Mouse (Mus musculus) embryonic facial prominence, embryonic 10.5 days (tissue): ENCODE measurements around the gene Lhpp. TPM values are rescaled to one million over a fixed set of nuclear protein-coding genes. Genes with fewer than 3 reads are reported as not detected.

Experiments
- DNase-seq: peaks from one replicate; pipeline ENCODE4 v3.0.0-alpha.2; 2017; ENCODE audit warnings: low spot score
- H3K27ac ChIP-seq: fragments of 300-500 bp; sonication (generic); replicated peaks from 2 replicates; pipeline ENCODE4 v1.5.1; 2016; ENCODE audit warnings: mild to moderate bottlenecking
- H3K27me3 ChIP-seq: fragments of 300-500 bp; sonication (generic); replicated peaks from 2 replicates; pipeline ENCODE4 v1.6.1; 2016; ENCODE audit warnings: low read depth, mild to moderate bottlenecking; ENCODE audit not compliant: poor library complexity, severe bottlenecking
- H3K36me3 ChIP-seq: fragments of 300-500 bp; sonication (generic); replicated peaks from 2 replicates; pipeline ENCODE4 v1.6.1; 2016; ENCODE audit warnings: mild to moderate bottlenecking, moderate library complexity
- H3K4me1 ChIP-seq: fragments of 300-500 bp; sonication (generic); 2 replicates; pipeline ENCODE4 v1.6.1; 2016
- H3K4me3 ChIP-seq: fragments of 300-500 bp; sonication (generic); 2 replicates; pipeline ENCODE4 v1.5.1; 2016; ENCODE audit warnings: mild to moderate bottlenecking, moderate library complexity
- H3K9me3 ChIP-seq: fragments of 300-500 bp; sonication (generic); 2 replicates; pipeline ENCODE4 v1.6.1; 2016; ENCODE audit warnings: mild to moderate bottlenecking
- WGBS: fragments of 180-500 bp; shearing (Covaris S2); methylation state at CpG from one replicate; pipeline ENCODE4 v1.1.7; 2016; 5-methylcytosine and 5-hydroxymethylcytosine counted together
- polyA plus RNA-seq: library from polyadenylated mRNA; unstranded; fragments of >200 nt; fragmentation: Nextera tagmentation; extraction: Ambion mirVana; gene quantifications from 2 replicates; pipeline ENCODE4 v1.2.1, GENCODE M21; 2016

Lhpp gene
- polyA plus RNA-seq, 1 experiment from 2014 or later, result 15.5 TPM

- WGBS, result 85% methylated on average over 13 of the region's 13 CpGs
- H3K27ac ChIP-seq, result no peak overlapping the region
- no peak overlapping the region for H3K4me3 ChIP-seq
- H3K27me3 ChIP-seq, result no peaks in the 10 kb centered on the region
- no peak for DNase-seq
- peaks cover 43% of the 10 kb centered on the region for H3K4me1 ChIP-seq
- H3K9me3 ChIP-seq, result no peaks in the 10 kb centered on the region
- peaks cover 25% of the 10 kb centered on the region for H3K36me3 ChIP-seq
Measured at GRCm38 (mm10) chr7:132726106-132726861, 115.8 kb downstream of the Lhpp start.

- peaks cover 61% of the 10 kb centered on the region for H3K4me1 ChIP-seq
- no peak overlapping the region for H3K4me3 ChIP-seq
- 79% methylated on average over 4 of the region's 4 CpGs for WGBS
- H3K36me3 ChIP-seq, result peaks cover 25% of the 10 kb centered on the region
- H3K27me3 ChIP-seq, result no peaks in the 10 kb centered on the region
- DNase-seq, result peak; percentile 21
- H3K9me3 ChIP-seq, result no peaks in the 10 kb centered on the region
- peak overlapping the region; percentile 71 for H3K27ac ChIP-seq
Measured at GRCm38 (mm10) chr7:132729093-132729831, 118.8 kb downstream of the Lhpp start.

DNA sequence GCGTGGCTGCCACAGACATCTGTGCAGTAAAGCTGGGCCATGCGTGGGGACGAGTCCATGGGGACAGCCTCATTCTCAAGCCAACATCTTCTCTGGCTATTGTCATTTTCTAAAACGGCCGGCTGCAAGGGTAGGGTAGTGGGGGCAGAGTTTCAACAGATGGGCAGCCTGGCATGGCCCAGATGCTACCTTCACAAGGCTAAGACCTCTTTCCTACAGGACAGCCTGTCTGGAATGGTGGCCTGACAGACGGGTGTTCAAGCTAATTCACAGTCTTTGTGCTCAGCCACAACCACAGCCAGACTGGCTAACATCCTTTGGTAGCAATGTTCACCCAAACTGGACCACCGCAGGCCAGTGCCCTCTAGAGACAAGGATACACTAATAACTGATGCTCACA is 120.1 kb downstream of the Lhpp start:
- H3K4me1 ChIP-seq, result peaks cover 70% of the 10 kb centered on the region
- no peaks in the 10 kb centered on the region for H3K9me3 ChIP-seq
- DNase-seq, result no peak
- peak overlapping the region; percentile 71 for H3K27ac ChIP-seq
- no peak overlapping the region for H3K4me3 ChIP-seq
- H3K27me3 ChIP-seq, result no peaks in the 10 kb centered on the region
- WGBS, result 82% methylated on average over 7 of the region's 7 CpGs
- peaks cover 29% of the 10 kb centered on the region for H3K36me3 ChIP-seq

DNA sequence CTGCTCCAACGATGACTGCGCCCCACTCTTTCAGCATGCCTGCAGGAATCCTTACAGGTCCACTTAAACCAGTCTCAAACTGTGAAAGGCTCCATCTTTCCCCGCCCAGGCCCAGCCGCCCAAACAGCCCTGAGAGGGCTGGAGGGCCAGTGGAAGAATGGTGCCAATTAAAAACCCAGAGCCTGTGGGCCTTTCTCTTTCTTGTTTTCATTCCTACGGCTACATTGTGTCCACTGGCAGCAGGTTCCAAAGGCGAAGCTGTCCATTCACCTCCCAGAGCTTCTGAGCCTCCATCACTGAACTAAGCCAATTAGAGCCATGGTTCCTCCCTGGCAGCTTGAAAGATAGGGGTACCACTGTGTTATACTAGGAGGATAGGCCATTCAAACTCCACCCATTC is 121.1 kb downstream of the Lhpp start:
- WGBS, result 59% methylated on average over 6 of the region's 6 CpGs
- H3K27ac ChIP-seq, result 0 out of 2 replicates have a peak overlapping the region, but pooled peaks have one; percentile 71
- H3K4me1 ChIP-seq, result peaks cover 75% of the 10 kb centered on the region

DNA sequence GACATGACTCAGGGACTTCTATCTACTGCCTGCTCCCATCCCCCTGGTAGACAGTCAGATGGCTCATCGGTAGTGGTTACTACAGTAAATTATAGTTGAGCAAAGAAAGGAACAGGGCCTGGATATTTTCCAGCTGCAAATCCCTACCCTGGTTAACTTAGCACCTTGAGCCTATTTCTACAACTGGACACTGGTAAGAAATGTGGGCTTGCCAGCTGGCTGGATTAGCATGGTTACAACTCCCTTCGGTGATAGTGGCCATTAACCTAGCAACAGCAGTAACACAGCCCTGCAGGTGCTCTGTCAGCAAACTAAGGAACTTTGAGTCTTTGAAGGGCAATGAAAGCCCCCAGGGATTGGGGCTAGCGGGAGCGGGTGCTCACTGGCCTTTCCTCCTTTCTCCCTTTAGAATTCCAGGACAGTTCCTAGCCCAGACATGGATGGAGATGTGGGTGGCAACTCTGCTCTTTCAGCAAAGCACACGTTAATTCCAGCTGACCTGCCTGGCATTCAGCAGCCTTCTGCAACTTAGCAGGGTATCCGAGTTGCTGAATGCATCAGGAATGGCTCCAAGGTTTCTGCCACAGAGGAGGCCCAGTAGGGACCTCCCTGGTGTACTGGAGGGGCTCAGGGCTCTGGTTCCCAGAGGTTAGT is 121.8 kb downstream of the Lhpp start:
- Histone ChIP-seq H3K27me3 (no peaks in the 10 kb centered on the region), H3K4me1 (peaks cover 77% of the 10 kb centered on the region), H3K9me3 (no peaks in the 10 kb centered on the region), H3K27ac (peak overlapping the region; percentile 71), H3K4me3 (no peak overlapping the region), H3K36me3 (peaks cover 32% of the 10 kb centered on the region)
- 56% methylated on average over 6 of the region's 6 CpGs for WGBS
- DNase-seq, result no peak

More for the DNA sequence above, 121.1 kb downstream of the Lhpp start:
- H3K36me3 ChIP-seq, result peaks cover 29% of the 10 kb centered on the region
- H3K27me3 ChIP-seq, result no peaks in the 10 kb centered on the region
- H3K4me3 ChIP-seq, result no peak overlapping the region
- DNase-seq, result peak; percentile 51
- H3K9me3 ChIP-seq, result no peaks in the 10 kb centered on the region

GRCm38 (mm10) chr7:132733521-132733920 is 123.1 kb downstream of the Lhpp start:
- Histone ChIP-seq H3K4me3 (no peak overlapping the region), H3K9me3 (no peaks in the 10 kb centered on the region), H3K27ac (peak overlapping the region; percentile 74), H3K36me3 (peaks cover 44% of the 10 kb centered on the region), H3K27me3 (no peaks in the 10 kb centered on the region), H3K4me1 (peaks cover 77% of the 10 kb centered on the region)
- WGBS, result 72% methylated on average over 6 of the region's 6 CpGs
- DNase-seq, result no peak

GRCm38 (mm10) chr7:132734222-132734621 is 123.8 kb downstream of the Lhpp start:
- peaks cover 75% of the 10 kb centered on the region for H3K4me1 ChIP-seq
- H3K27me3 ChIP-seq, result no peaks in the 10 kb centered on the region
- WGBS, result 84% methylated on average over 9 of the region's 9 CpGs
- DNase-seq, result no peak
- H3K36me3 ChIP-seq, result peaks cover 37% of the 10 kb centered on the region
- H3K27ac ChIP-seq, result peak overlapping the region; percentile 74; the same call in 1 of the 2 replicates
- H3K4me3 ChIP-seq, result no peak overlapping the region
- H3K9me3 ChIP-seq, result no peaks in the 10 kb centered on the region

DNA sequence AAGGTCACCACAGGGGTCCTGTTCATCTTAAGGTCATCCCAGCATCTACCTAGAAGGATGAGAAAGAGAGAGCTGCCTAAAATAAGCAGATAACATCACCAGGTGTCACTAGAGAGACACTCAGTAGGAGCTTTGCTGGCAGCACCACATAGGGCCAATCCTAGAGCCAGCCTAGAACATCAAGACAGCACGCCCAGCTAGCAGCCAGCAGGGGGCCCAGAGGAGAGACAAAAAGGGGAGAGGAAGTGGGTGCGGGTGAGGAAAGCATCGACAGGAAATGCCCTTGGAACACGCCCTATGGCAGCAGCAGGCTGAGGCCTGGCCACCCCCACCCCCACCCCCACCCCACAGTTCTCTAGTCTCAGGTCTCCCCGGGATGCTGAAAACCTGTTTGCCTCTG is 124.7 kb downstream of the Lhpp start:
- no peak overlapping the region for H3K4me3 ChIP-seq
- H3K27ac ChIP-seq, result peak overlapping the region; percentile 77
- 45% methylated on average over 5 of the region's 5 CpGs for WGBS
- H3K36me3 ChIP-seq, result peaks cover 34% of the 10 kb centered on the region
- no peaks in the 10 kb centered on the region for H3K9me3 ChIP-seq
- H3K4me1 ChIP-seq, result peaks cover 66% of the 10 kb centered on the region
- DNase-seq, result peak; percentile 54
- H3K27me3 ChIP-seq, result no peaks in the 10 kb centered on the region

- WGBS, result 61% methylated on average over 17 of the region's 17 CpGs
- Histone ChIP-seq H3K27me3 (no peaks in the 10 kb centered on the region), H3K4me3 (no peak overlapping the region), H3K27ac (peak overlapping the region; percentile 77), H3K9me3 (no peaks in the 10 kb centered on the region), H3K36me3 (peaks cover 40% of the 10 kb centered on the region), H3K4me1 (peaks cover 55% of the 10 kb centered on the region)
- peak; percentile 53 for DNase-seq
Measured at GRCm38 (mm10) chr7:132736099-132736862, 125.8 kb downstream of the Lhpp start.

- H3K27ac ChIP-seq, result no peak overlapping the region
- no peaks in the 10 kb centered on the region for H3K9me3 ChIP-seq
- no peaks in the 10 kb centered on the region for H3K27me3 ChIP-seq
- no peak overlapping the region for H3K4me3 ChIP-seq
- WGBS, result 94% methylated on average over 6 of the region's 6 CpGs
- DNase-seq, result no peak
- H3K36me3 ChIP-seq, result peaks cover 58% of the 10 kb centered on the region
- peaks cover 29% of the 10 kb centered on the region for H3K4me1 ChIP-seq
Measured at GRCm38 (mm10) chr7:132738844-132739243, 128.4 kb downstream of the Lhpp start.

- Histone ChIP-seq H3K4me3 (no peak overlapping the region), H3K4me1 (peaks cover 20% of the 10 kb centered on the region), H3K36me3 (peaks cover 52% of the 10 kb centered on the region), H3K27me3 (no peaks in the 10 kb centered on the region), H3K27ac (no peak overlapping the region), H3K9me3 (no peaks in the 10 kb centered on the region)
- no peak for DNase-seq
- WGBS, result 94% methylated on average over 6 of the region's 6 CpGs
Measured at GRCm38 (mm10) chr7:132739829-132740228, 129.4 kb downstream of the Lhpp start.

- Histone ChIP-seq H3K36me3 (peaks cover 65% of the 10 kb centered on the region), H3K9me3 (no peaks in the 10 kb centered on the region), H3K27ac (no peak overlapping the region), H3K4me1 (peaks cover 6% of the 10 kb centered on the region; the same call in 1 of the 2 replicates), H3K4me3 (no peak overlapping the region), H3K27me3 (no peaks in the 10 kb centered on the region)
- 87% methylated on average over 5 of the region's 5 CpGs for WGBS
- no peak for DNase-seq
Measured at GRCm38 (mm10) chr7:132742912-132743311, 132.5 kb downstream of the Lhpp start.
